Comparison of ENCODE assay signal across 8 mouse cellular contexts in genomic region chr14:32201791-32202451, GRCm38 (mm10). TPM values are rescaled to one million over a fixed set of nuclear protein-coding genes. Genes with fewer than 3 reads are reported as not detected.
DNase-seq lines count a peak whose midpoint lies in the region; ATAC-seq lines count a peak whose summit lies in the region.

Gene Timm23, minus strand, starts transcription at chr14:32201898.
Gene Parg, plus strand, starts transcription at chr14:32201949.

- ATAC-seq in common myeloid progenitor, adult 5-6 weeks (replicated peaks; ENCODE audit: low read depth, poor library complexity, severe bottlenecking): peak; percentile 98
- ATAC-seq in megakaryocyte progenitor cell, adult 5-6 weeks (replicated peaks; ENCODE audit: poor library complexity): peak; percentile 99

- peak; percentile 95 for DNase-seq in ZHBTc4 (ENCODE audit: low read depth, low spot score)
- DNase-seq in gastrocnemius, adult 8-10 months (ENCODE audit: low spot score in 2 of 2): peak; percentile 64 to 77
- DNase-seq in induced T-regulatory cell, adult 2 months (ENCODE audit: low read depth): peak; percentile 91
- peak; percentile 72 to 87 for DNase-seq in left cerebral cortex, adult 9 months (ENCODE audit: low spot score in 2 of 2)
- DNase-seq in right cerebral cortex, postnatal 14 days: peak; percentile 89
- DNase-seq in urinary bladder, postnatal 36 days (ENCODE audit: low spot score in 2 of 2): peak; percentile 80 to 89

RNA-seq across cellular contexts. Expression of gene Timm23, which starts in this region (rescaled TPM):
- total RNA-seq in common myeloid progenitor, adult 5-6 weeks (2017): 160 and 196 TPM in 2 replicates
- total RNA-seq in gastrocnemius, adult 8-10 months (2022): 100 to 1,000 TPM; 183 to 225 (median 215) TPM
- 237 and 249 TPM in 2 replicates for total RNA-seq in megakaryocyte progenitor cell, adult 5-6 weeks (2015)
- 159 and 183 TPM in 2 replicates for total RNA-seq in megakaryocyte progenitor cell, adult 5-6 weeks (2017)

RNA-seq across cellular contexts. Expression of gene Parg, which starts in this region (rescaled TPM):
- total RNA-seq in common myeloid progenitor, adult 5-6 weeks (2017): 101 and 118 TPM in 2 replicates
- total RNA-seq in gastrocnemius, adult 8-10 months (2022): 10 to 100 TPM; 16.4 to 20.8 (median 18.5) TPM
- 44.1 and 48.1 TPM in 2 replicates for total RNA-seq in megakaryocyte progenitor cell, adult 5-6 weeks (2015)
- 102 and 143 TPM in 2 replicates for total RNA-seq in megakaryocyte progenitor cell, adult 5-6 weeks (2017)

Comparison
In these comparisons a context has a peak if more than half of its experiments do, and no peak if none do; other contexts are left out.
1. Peak in every context shown above with its lines: DNase-seq and ATAC-seq.